ENCODE assay signal across 21 mouse cellular contexts in genomic region chr15:100230655-100231054, GRCm38 (mm10). TPM values are rescaled to one million over a fixed set of nuclear protein-coding genes. Genes with fewer than 3 reads are reported as not detected.
A peak's percentile ranks its signal among the peaks of the same experiment; 100 is the strongest.
DNase-seq lines count a peak whose midpoint lies in the region; ATAC-seq and TF ChIP-seq lines count a peak whose summit lies in the region.
"Had no signal": no experiment of that assay in that cellular context is flagged by ENCODE, and none has a peak within 500 bp of the region (broad histone marks: within the 10 kb centered on the region; RNA-seq: fewer than 3 reads in every experiment).

No protein-coding gene starts in this region.

- H3K9ac ChIP-seq in liver, embryonic 16.5 days (ENCODE audit: low read depth, low read length), result no peak overlapping the region
- H3K9ac ChIP-seq: heart, embryonic 13.5 days; stomach, embryonic 15.5 days had no signal

- no peaks in the 10 kb centered on the region for H3K9me3 ChIP-seq in liver, embryonic 16.5 days (replicated peaks; ENCODE audit: control insufficient read depth, low read length)
- H3K9me3 ChIP-seq: heart, embryonic 13.5 days; hindbrain, embryonic 13.5 days; stomach, embryonic 15.5 days had no signal

- DNase-seq in layer of hippocampus, adult 2 months (ENCODE audit: low spot score in 2 of 2), result no peak
- no peak for DNase-seq in layer of hippocampus, adult 18-20 months (ENCODE audit: low spot score in 2 of 2)
- peak; percentile 21 for DNase-seq in CD4-positive helper T cell, adult 2 months (ENCODE audit: low read depth, low spot score)
- DNase-seq in MEL-GATA-1-ER (ENCODE audit: extremely low read depth, low read depth), result peak; percentile 25
- no peak for DNase-seq in heart, postnatal 14 days
- DNase-seq in gastrocnemius, postnatal 25 days, result no peak
- no peak for DNase-seq in adrenal gland, adult 8-10 months
- DNase-seq: adrenal gland, postnatal 10 days; embryo, embryonic 11 days; kidney, postnatal 25 days had no signal

- intact Hi-C loops in heart, postnatal 14 days (cut with DNase I), result no loop called here

- ATAC-seq in liver, embryonic 16.5 days (ENCODE audit: low read depth), result no peak
- ATAC-seq: forebrain, embryonic 16.5 days had no signal

- peak; percentile 32; the same call in 1 of the 2 replicates for TF ChIP-seq CTCF in layer of hippocampus, adult 2 months (conservative IDR thresholded peaks at IDR 0.05)

- H3K36me3 ChIP-seq in liver, embryonic 16.5 days (ENCODE audit: control insufficient read depth, insufficient read depth), result peaks cover 25% of the 10 kb centered on the region

- no peaks in the 10 kb centered on the region for H3K27me3 ChIP-seq in liver, embryonic 16.5 days (ENCODE audit: control insufficient read depth, insufficient read depth, low read depth, low read length)
- H3K27me3 ChIP-seq: heart, embryonic 13.5 days; hindbrain, embryonic 13.5 days; stomach, embryonic 15.5 days had no signal

- H3K4me2 ChIP-seq in liver, embryonic 16.5 days (ENCODE audit: low read depth, low read length), result no peak overlapping the region
- H3K4me2 ChIP-seq: hindbrain, embryonic 13.5 days; stomach, embryonic 15.5 days had no signal

- H3K4me1 ChIP-seq in liver, embryonic 16.5 days (ENCODE audit: control insufficient read depth, low read depth, low read length), result peaks cover 47% of the 10 kb centered on the region

- no peak overlapping the region for H3K27ac ChIP-seq in layer of hippocampus, adult 2 months
- H3K27ac ChIP-seq in liver, embryonic 16.5 days (ENCODE audit: low read length), result peak overlapping the region; percentile 9; the same call in 1 of the 2 replicates
- H3K27ac ChIP-seq: heart, embryonic 13.5 days; hindbrain, embryonic 13.5 days; macrophage; stomach, embryonic 15.5 days had no signal

- WGBS in liver, embryonic 16.5 days (ENCODE audit: insufficient replicate concordance), result 54% methylated on average over 1 of the region's 1 CpGs

- H3K4me3 ChIP-seq in layer of hippocampus, adult 2 months, result no peak overlapping the region
- no peak overlapping the region for H3K4me3 ChIP-seq in liver, embryonic 16.5 days (ENCODE audit: low read depth, low read length)
- H3K4me3 ChIP-seq: heart, embryonic 13.5 days; hindbrain, embryonic 13.5 days; stomach, embryonic 15.5 days had no signal

RNA-seq across cellular contexts. Expression of gene Atf1, which starts 3.0 kb away (rescaled TPM):
- total RNA-seq in layer of hippocampus, adult 2 months (2021), result 10 to 100 TPM; 22.5 to 24.2 TPM
- 10 to 100 TPM; 20.3 to 23.4 TPM for total RNA-seq in layer of hippocampus, adult 18-20 months (2021)
- polyA plus RNA-seq in liver, embryonic 16.5 days (2015; fragmentation: Nextera tagmentation; extraction: Ambion mirVana), result 28.6 and 31.4 TPM in 2 replicates
- 10 to 100 TPM; 44.0 to 48.4 TPM for total RNA-seq in heart, postnatal 14 days (2021)
- total RNA-seq in gastrocnemius, postnatal 25 days (2021), result 10 to 100 TPM; 33.3 to 40.1 TPM
- total RNA-seq in adrenal gland, adult 8-10 months (2022), result 10 to 100 TPM; 61.9 to 72.1 (median 66.3) TPM

RNA-seq across cellular contexts. Expression of gene Tmprss12, which starts 50.0 kb away (rescaled TPM):
- total RNA-seq in layer of hippocampus, adult 2 months (2021), result not detected
- total RNA-seq in layer of hippocampus, adult 18-20 months (2021), result not detected
- not detected in 2 replicates for polyA plus RNA-seq in liver, embryonic 16.5 days (2015; fragmentation: Nextera tagmentation; extraction: Ambion mirVana)
- total RNA-seq in heart, postnatal 14 days (2021), result not detected
- total RNA-seq in gastrocnemius, postnatal 25 days (2021), result not detected
- not detected for total RNA-seq in adrenal gland, adult 8-10 months (2022)
- total RNA-seq: adrenal gland, postnatal 10 days; gastrocnemius, adult 8-10 months; monocyte, adult 5-6 weeks; neutrophil, adult 5-6 weeks had no signal
- polyA plus RNA-seq: forebrain, embryonic 16.5 days; heart, embryonic 13.5 days; hindbrain, embryonic 13.5 days; limb, embryonic 14.5 days; macrophage; urinary bladder, adult 2 months had no signal

Comparison
In these comparisons a context has a peak if more than half of its experiments do, and no peak if none do; other contexts are left out.
1. DNase-seq: peak in CD4-positive helper T cell, adult 2 months (single experiment) and MEL-GATA-1-ER (single experiment); none in layer of hippocampus, adult 2 months (0 of 2), layer of hippocampus, adult 18-20 months (0 of 2), heart, postnatal 14 days (0 of 2), gastrocnemius, postnatal 25 days (single experiment) and adrenal gland, adult 8-10 months (single experiment).